Mouse (Mus musculus) kidney, adult 18-20 months (tissue): ENCODE data around the gene Cdh24.
"Not testable (repeated sequence)": the region's sequence is repeated elsewhere in the genome, so short reads cannot be mapped to it uniquely, and the experiment has no call there.

Experiments used
- DNase-seq: peaks from one replicate; pipeline ENCODE4 v3.0.0; 2021

Cdh24 gene

DNA sequence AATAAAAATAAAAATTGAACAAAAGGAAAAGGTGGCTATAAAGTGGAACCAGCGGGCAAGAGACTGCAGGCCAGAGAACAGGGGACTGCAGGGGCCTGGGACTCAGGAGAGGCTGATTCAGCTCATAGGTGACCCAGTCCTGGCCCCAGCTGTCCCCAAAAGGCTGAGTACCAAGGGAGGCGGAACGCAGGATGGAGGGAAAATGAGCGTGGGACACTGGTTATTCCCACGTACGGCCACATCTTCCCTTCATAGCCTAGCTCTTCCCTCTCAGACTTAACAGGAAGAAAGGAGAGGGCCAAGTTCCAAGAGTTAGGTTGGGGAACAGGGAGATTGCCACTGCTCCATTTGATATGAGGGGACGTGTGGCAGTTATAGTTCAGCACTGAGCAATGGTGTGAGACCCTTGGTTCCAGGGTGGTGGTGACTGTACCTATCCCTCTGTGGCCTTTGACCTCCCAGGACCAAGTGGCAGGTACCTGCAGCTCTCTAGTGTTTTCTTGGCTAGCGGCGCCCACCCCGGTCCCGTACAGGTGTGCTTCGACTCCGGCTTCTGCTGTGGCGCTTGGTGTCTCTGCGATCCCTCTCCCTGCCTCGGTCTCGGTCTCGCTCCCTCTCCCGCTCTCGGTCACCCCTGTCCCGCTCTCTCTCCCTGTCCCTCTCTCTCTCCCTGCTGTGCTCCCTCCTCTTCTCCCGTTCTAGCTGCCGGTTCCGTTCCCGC lies 1.2 kb upstream of the Cdh24 start:
- DNase-seq = no peak

DNA sequence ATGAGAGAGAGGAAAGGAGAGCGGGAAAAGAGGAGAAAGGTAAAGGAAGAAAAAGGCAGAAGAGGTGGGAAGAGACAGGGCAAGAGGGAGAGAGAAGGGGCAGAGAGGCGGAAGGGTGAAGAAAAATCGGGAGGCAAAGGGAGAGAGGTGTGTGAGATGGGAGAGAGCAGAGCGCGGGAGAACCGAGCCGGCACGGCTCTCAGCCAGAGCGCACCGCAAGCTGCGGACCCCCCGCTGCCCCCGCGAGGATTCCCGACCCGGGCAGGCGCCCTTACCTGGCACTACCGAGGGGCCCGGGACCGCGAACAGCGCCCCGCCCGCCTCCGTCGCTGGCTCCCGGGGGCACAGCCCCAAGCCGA lies 239 bp downstream of the Cdh24 start, which contains the start of gene Gm17606:
Gene Gm17606, plus strand, starts transcription at position 7 of the 359 bp plus-strand sequence.
- no peak for DNase-seq

DNA sequence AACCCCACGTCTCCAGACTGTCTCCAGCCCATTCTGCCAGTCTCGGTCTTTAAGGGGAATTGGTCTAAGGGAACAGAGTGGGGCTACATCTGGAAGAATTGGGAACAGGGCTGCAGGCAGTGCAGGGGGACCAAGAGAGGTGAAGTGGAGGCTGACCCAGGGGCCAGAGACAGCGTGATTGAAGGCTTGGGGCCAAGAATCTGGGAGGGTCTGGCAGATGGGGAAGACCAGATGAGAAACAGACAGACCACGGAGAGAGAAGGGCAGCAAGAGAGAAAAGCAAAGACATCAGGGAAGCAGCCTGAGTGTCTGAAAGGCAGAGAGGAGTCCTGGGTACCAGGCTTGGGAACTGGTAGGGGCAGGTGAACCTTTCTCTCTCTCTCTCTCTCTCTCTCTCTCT lies 1.0 kb downstream of the Cdh24 start:
- DNase-seq = no peak

DNA sequence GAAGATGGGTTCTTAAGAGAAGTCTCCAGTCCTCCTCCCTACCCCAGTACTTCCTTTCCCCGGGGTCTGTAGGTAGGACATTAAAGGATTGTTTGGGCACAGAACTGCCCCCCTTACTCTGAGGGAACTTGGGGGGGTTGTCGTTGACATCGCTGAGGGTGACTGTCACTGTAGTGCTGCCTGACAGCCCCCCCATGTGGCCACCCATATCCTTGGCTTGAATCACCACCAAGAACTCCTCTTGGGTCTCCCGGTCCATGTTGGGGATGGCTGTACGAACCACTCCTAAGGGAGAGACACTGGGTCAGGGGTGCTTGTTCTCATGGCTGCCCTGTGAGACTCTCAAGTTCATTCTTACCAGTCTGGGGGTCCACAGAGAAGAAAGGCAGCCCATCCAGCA lies 3.0 kb downstream of the Cdh24 start:
- no peak for DNase-seq

DNA sequence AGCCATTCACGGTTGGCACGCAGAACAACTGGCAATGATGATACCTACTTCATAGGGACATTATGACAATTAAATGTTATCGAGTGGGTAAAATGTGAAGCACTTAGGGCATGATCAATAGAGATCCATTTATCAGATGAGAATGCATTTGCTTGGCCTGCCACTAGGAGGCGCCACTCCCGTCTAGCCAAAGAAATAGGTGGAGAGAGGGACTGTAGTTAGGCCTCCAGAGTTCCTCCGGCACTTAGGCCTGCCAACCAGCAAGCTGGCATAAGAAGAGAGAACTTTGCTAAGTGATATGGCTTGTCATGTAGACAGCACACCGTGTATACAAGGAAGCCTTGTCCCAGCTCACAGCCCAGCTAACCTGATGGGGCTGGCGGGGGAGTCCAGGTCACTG lies 4.2 kb downstream of the Cdh24 start:
- DNase-seq = peak; percentile 54

DNA sequence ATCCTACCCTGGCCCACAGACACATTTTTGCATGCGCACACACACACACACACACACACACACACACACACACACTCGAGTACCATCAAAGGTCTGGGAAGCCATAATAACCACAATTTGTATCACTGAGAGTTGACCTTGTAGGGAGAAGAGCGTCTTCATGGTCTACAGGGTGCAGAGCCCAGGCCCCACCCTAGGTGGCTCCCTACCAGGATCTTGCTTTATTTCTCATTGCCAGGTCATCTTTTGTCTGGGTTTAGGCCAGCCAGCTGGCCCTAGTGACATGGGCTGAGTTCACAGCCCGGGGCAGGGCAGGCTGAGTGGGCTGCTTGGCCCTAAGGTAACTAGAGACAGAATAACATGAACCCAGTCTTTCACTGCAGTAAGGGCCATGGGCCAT lies 7.0 kb downstream of the Cdh24 start:
- DNase-seq = no peak

DNA sequence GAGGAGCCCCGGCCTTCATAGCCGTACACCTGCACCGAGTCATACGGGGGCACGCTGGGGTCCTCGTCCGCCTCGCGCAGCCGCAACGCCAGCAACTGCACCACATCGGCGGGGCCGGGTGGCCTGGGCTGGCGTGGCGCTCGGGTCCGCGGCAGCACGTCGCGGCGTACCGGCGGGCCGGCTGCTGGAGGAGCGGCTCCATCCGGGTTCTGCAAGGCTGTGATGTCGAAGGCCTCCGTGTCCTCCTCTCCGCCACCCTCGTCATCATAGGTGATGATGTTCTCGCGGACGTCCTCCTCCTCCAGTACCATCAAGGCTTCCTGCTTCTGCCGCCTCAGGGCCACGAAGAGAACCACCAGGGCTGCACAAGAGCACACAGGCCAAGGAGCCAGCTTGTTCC lies 8.9 kb downstream of the Cdh24 start:
- no peak for DNase-seq

DNA sequence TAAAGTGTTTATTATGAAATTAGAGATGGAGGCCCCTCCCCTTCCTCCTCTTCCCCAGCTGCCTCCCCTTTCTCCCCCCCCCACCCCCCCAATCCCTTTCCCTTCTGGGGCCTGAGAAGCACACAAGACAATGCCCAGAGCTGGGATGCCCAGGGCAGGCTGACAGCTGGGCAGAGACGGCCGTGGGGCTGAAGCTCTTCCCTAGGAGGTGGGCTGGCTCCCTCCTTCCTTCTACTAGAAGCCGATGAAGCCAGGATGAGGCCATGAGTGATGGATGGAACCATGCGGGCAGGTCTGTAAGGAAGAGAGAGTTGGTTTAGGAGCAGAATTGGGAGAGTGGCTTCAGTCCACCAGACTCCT lies 9.9 kb downstream of the Cdh24 start:
- DNase-seq = no peak

DNA sequence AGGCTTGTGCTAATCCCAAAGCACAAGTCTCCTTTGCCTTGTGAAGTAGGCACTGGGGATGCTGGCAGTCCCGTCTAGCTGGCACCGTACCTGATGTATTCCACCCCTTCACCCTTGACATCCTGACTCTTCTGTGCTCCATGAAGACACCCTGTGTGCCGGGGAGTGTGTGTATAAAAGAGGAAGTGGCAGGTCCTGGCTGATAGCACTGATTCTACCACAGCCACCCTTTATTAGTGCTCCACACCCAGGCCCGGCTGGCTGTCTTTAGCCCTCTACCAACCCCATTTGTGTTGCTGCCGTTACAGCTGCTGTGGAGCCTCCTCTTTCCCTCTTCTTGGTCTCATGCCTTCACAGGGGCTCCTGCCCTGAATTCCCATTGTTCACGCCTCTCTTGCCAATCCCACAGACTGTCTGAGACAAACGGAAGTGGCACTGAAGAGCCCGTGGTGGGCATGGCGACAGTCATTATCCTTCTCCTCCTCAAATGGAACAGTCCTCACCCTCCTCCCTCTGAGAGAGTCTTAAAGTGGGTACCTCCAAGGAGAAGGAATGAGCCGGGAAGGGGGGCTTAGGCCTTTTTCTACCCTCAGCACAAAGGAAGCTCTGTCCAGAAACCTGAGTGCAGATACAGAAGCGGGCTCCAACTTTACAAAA lies 10.5 kb downstream of the Cdh24 start:
- DNase-seq = no peak

DNA sequence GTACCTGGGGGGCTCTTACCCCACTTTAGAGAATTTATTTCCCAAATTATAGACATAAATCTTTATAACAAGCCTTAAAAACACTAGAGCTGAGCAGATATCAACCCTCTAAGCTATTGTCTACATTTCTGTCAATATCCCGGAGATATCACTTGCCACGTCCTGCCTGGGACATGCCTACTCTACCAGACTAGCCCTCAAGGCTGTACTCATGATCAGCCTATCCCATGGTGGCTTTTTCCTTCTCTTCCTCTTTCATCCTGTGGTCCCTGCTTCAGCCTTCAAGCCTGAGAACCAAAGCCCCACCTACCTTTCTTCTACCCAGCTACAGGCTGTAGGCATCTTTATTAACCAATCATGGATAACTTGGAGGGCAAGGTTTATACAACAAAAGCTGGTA lies 11.4 kb downstream of the Cdh24 start:
- DNase-seq = no peak

DNA sequence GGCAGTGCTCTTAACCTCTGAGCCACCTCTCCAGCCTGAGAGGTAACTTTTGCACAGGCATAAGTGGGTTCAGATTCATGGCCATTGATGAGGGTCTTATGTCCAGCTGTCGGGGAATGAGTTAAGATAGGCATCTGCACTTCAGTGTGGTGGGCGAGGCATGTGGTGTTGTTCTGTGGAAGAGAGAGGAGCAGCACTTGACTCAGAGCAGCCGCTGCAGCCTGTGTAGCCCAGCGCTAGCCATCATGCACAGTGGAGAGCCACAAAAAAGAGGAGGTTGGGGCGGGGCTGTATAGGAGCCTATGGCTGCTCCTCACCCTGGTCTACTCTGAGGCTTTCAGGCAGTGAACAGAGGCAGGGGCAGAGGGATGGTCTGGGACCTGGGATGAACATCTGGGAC lies 13.1 kb downstream of the Cdh24 start:
- DNase-seq = no peak

DNA sequence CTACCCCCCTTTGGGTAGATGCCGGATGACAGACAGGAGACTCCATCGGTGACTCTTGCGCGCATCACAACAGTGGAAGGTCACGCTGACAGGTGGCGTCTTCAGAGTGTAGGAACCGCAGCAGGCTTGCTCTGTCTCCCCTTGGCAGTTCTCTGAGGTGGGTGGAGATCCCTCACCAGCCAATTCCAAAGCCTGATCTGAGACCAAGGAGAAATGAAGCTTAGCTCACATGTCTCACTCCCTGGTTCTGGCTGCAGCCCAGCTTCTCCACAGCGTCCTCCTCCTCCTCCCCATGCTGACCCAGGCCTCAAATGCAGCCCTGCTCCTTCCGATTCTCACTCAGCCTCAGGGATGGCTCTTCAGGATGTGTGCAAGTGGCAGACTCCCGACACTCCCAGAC lies 16.2 kb downstream of the Cdh24 start:
- no peak for DNase-seq

DNA sequence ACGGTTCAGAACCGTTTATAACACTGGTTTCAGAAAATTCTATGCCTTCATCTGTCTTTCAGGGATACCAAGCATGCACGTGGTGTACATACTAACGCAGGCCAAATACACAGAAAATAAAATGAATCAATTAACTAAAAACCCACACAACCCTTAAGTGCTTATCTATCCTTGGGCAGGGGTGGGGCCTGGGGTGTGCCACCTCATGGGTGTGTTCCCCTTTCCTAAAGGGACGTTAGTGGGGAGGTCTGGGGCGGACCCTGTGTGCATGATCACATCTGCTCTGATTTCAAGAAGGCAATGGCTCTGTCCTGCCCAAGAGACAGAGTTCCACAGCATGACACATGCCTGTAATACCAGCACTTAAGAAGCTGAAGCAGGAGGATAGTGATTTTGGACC lies 17.8 kb downstream of the Cdh24 start:
- DNase-seq = no peak

DNA sequence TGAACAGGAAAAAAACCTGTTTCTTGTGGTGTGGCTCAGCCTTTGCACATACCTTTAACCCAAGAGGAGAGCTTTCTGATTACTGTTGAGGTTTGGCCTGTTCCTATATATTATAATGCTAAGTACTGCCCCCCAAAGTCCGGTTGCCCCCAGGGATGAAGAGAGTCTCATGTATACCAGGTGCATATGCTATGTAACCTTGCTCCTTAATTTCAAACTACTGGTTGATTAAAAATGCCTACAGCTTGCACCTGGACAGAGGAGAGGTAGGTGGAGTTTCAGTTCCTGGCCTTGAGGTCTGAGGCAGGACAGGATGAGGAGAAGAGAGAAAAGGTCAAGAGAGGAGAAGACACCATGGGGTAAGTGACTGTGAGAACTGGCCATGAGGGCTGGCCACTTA lies 20.0 kb downstream of the Cdh24 start, which contains the start of gene Psmb11:
Gene Psmb11, plus strand, starts transcription at position 301 of the 400 bp plus-strand sequence.
- no peak for DNase-seq

DNA sequence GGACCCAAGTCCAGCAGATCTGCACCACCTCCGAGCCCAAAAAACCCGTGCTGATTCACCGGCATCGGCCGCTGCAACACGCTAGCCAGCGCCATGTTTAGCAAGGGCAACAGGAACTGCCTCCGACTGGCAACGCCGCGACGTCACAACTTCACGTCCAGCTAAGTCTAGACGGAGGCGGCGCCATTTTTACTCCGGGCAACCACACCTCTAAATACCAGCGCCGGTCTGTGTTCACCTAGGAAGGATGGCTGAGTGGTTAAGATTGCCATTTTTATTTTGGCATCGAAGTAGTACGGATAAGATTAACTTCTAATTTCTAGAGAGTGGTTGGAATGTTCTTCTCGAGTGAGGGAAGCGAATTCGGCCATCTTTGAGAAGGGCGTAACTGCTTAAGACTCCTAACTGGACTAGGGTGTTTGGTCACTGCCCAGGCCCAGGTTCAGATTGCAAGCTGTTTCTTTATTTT lies 23.2 kb downstream of the Cdh24 start, which contains the start of gene Psmb5:
Gene Psmb5, minus strand, starts transcription at position 126 of the 469 bp plus-strand sequence.
- DNase-seq = peak; percentile 96

DNA sequence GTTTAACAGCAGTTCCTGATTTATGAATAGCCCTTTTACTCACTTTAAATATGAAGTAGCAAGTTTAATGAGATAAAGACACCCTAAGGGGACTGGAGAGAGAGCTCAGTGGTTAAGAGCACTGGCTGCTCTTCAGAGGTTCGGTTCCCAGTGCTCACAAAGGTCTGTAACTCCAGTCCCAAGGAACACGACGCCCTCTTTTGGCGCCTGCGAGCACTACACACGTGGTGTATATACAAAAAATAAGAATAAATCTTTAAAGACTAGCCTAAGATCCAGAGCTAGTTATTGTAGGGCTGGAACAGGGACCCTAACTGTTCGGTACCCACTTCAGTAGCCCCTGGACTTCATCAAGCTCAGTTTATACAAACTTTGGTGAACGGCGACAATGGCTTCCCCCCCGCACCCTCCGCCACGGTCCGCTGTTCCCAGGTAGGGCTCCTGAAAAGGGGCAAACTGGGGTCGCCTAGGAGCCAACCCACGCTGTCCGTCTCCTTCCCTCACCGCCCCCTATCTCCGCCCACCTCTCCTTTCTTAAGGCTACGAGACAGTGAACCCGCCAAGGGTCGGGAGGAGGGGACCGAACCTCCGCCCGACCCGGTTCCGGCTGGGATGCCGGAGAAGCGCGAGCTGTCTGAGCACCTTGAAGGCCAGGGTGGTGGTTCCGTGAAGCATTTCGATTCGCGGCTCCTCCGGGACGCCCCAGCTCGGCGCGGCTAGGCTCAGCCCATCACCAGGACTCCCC lies 23.8 kb downstream of the Cdh24 start:
- no peak for DNase-seq

DNA sequence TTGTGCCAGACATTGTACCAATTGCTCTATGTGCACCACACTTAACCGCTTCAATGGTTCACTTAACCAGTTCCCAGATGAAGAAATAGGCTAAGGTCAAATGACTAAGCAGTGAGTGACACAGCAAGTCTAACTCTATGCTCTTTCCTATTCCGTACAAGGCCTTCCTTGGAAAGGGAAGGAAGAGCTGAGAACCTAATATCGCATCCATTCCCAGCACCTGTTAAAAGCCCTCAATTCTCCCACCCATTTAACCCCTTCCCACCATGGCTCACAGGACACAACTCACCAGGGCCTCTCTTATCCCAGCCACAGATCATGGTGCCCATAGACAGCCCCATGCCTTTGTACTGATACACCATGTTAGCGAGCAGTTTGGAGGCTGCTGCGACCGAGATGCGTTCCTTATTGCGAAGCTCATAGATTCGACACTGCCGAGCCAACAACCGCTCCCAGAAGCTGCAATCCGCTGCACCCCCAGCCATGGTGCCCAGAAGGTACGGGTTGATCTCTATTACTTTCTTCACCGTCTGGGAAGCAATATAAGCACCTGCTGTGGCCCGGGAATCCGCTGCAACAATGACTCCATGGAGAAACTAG lies 24.8 kb downstream of the Cdh24 start:
- no peak for DNase-seq

DNA sequence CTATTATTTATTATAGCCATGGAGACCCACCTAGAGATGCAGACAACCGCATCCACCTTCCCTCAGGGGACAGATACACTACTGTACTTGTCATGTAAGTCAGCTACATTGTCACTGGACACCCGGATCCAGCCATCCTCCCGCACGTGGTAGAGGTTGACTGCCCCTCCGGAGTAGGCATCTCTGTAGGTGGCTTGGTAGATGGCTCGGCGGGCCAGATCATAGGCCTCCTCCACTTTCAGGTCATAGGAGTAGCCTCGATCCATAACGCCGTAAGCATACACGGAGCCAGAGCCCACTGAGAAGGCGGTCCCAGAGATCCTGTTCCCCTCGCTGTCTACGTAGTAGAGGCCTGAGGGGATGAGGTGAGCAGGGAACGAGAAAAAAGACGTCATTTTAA lies 27.0 kb downstream of the Cdh24 start:
- DNase-seq = not testable (repeated sequence)

DNA sequence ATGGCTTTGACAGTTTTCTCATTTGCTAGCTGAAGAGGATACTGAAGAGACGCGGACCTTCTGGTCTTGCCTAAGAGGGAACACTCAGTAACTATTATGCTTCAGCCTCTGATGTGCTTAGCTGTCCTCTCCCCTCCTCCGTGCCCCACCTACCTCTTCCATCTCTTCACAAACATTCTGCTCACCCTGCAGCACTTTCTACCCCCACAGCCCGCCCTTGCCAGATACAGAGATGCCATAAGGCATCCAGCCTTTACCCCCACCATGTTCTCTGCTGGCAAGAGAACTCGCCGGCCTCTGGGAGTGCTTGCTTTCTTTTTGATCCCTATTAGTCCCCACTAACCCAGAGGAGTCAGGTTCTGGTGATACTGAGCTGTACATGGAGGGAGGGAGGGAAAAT lies 30.5 kb downstream of the Cdh24 start:
- DNase-seq = no peak

DNA sequence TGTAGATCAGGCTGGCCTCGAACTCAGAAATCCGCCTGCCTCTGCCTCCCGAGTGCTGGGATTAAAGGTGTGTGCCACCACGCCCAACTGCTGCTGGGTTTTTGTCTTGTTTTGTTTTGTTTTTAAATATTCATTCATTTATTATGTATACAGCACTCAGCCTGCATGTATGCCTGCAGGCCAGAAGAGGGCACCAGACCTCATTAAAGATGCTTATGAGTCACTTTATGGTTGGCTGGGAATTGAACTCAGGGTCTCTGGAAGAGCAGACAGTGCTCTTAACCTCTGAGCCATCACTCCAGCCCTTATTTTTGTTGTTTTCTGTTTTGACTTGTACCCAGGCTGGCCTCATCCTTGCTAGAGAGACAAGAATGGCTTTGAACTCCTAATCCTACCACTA lies 31.2 kb downstream of the Cdh24 start:
- DNase-seq = no peak

DNA sequence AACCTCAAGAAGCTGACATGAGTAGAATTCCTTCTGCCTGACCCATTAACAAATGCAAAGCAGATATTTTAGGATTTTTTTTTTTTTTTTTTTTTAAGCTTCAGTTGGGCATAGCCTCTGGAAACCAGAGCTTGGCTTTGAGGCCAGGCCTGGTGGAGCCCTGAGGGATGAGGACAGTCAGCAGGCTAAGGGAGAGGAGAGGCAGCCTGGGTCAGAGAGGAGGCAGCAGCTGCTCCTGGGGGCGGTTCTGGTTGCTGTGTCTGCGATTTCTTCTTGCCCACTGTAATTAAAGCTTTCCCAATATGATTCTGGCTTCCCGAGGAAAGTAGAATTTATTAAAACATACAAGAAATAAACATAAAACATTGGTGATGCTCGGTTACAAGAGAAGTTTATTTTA lies 31.9 kb downstream of the Cdh24 start:
- no peak for DNase-seq

DNA sequence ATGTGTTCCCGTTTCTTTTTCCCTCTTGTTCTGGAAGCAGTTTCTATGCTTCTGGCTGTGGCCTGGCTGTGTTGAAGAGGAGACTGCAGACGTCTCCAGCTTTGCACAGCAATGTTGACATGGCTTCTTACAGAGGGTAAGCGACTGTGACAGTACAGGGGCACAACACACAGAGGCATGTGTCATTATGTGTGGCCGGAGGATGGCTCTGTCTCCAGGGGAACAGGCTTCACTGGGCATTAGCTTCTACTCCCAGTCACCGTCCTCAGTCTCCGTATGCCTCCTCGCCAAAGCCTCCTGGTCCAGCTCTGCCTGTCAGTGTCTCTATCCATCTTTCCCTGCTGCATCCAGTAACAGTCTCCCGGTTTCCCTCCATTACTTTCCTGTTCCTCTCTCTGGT lies 33.9 kb downstream of the Cdh24 start:
- no peak for DNase-seq

DNA sequence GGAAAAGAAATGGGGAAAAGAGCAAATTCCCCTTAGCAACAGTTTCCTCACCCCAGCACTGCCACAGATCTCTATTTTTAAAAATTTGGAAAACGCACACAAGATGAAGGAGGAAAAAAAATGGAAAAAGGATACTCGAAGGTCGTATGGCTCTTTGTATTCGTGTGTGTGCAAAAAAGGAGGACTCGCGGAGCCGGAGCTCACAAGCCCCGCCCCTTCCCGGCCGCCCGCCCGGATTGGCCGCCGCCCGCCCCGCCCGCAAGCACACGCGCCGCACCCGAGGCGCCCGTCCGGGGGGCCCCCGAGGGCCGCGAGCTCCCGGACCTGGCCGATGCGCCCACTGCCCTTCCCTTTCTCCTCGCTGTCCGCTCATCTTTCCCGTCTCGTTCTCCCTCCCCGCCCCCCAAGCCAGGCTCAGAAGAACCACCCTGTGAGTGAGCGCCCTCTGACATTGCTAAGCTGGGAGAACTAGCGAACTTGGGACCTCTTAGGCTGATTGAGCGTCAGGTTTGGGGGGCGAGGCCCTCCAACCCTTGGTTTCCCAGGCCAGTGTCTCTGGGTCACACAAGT lies 35.3 kb downstream of the Cdh24 start, which contains the start of gene 4931414P19Rik:
Gene 4931414P19Rik, minus strand, starts transcription at position 242 of the 570 bp plus-strand sequence.
- peak; percentile 83 for DNase-seq
